Mouse (Mus musculus): ENCODE results near the gene Adamts15.

The Adamts15 gene

DNA sequence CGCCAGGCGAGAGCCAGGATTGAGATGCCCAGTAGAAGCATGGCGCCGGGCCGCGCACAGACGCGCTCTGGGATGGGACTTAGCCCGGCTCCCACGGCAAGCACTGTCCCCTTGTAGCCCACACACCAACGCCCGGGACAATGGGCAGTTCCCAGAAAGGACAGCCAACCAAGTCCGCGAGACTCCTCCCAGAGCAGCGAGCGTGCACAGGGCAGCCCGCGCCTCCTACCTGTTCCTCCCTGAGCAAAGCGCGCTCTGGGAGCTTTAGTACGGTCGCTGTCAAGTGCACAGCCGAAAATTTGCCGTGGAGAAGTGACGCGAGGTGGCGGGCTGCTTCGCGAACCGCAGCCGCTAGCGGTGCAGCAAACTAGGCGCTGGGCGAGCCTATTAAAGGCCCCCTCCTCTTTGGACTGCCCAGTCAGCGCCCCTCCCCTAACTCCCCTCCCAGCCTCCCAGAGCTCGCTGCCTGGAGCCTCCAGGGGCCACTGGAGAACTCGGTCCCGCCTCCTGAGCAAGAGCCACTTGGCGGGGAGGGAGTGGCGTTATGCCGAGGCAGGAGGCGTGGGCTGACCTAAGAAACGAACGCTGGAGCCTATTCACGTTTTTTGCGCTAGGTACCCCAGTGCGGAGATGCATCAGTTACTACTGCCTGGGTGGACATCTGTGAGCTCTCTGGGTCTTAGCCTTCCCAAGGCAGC lies at the start of gene Adamts15:
Gene Adamts15, minus strand, starts transcription at position 256 of the 698 bp plus-strand sequence.
- DNase-seq (ENCODE audit: low spot score), result no peak

GRCm38 (mm10) chr9:30971967-30972366 lies 49.7 kb upstream of the Adamts15 start:
- DNase-seq (ENCODE audit: low spot score), result no peak

DNA sequence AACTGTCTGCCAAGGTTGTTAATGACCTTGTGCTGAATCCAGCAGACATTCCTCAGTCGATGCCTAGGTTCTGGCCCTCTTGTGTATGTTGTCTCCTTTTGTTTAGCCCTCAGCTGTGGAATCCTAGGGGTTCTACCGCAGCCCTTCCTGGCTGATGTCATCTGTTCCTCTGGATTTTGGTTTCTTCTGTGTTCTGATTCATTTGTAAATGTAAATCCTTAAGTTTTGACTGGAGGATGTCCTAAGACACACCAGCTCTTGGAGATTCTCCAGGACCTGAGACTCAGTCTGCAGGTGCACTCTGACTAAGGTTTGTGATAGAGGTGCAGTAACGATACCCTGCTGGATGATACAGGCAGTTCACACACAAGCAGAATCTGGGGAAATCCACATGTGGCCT lies 47.7 kb upstream of the Adamts15 start:
- DNase-seq (ENCODE audit: low spot score), result no peak

DNA sequence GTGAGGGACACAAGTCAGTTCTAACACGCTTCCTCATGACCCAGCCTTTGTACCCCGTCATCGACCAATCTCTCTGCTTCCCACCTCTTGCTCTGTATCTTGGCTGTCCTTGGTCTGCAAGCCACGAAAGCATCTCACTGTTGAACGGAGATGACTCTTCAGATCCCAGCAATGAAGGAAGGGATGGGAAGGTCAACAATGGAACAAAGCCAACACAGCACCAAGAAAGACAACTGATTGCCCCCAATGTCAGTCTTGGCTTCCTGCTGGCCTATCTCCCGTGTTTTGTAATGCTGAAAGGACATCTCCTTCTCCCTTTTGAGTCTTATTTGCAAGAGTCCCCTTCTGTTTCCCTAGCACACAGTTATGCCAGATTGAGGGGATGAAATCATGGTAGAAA lies 45.9 kb upstream of the Adamts15 start:
- no peak for DNase-seq (ENCODE audit: low spot score)

GRCm38 (mm10) chr9:30966881-30967280 lies 44.6 kb upstream of the Adamts15 start:
- DNase-seq (ENCODE audit: low spot score), result no peak

DNA sequence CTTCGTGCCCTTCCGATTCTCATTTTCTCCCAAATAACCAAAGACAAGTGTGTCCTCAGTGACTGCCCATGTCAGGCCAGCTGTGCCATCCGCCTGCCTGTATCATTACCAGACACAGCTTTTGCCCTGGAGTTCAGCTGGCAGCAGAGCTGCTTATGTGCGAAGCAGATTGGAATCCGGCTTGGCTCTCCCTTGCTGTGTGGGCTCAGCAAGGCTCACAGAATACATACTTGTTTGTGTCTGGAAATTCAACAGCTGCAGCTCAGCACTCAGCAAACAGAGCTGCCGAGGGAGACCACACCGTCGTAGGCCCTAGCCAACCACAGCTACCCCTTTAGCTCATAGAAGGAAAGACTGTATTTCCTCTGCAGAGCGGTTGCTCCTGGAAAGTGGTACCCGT lies 42.4 kb upstream of the Adamts15 start:
- peak; percentile 45 for DNase-seq (ENCODE audit: low spot score)

- DNase-seq (ENCODE audit: low spot score), result no peak
Observed at GRCm38 (mm10) chr9:30963780-30964179, 41.5 kb upstream of the Adamts15 start.

DNA sequence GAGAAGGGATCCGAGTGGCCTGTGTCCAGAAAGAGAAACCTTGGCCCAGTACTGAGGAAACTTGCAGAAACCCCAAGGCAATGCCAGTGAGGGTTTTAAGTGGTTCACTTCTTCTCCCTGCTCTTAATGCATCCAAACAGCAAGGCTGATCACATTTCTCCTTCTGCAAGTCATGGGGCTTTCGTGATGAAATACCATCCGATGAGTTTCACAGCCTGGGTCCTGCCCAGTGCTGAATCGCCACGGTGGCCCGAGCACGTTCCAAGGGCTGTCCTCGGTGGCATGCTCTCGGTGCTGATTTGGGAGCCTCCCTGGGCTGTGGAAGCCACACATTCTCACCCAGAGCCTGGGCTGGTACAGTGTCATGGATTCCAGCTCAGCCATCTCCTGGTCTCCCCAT lies 33.0 kb upstream of the Adamts15 start:
- no peak for DNase-seq (ENCODE audit: low spot score)

- no peak for DNase-seq (ENCODE audit: low spot score)
Observed at GRCm38 (mm10) chr9:30953287-30953686, 31.0 kb upstream of the Adamts15 start.

DNA sequence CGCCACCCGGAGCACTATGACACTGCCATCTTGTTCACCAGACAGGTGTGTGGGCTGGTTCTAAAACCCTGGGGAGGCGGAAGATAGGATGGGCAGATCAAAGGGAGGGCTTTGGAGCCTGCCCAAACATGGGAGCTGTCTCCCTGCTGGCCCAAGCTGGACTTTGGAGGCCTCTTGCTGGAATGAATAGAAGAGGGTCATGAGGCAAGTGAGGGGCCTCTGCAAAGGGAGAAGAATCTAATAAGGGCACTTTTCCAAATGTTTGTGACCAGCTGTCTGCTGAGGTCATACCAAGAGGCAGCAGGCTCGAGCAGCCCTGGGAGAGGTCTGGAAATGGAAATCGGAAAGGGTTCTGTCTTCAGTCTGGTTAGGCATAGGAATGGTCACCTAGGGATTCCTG lies 29.2 kb upstream of the Adamts15 start:
- DNase-seq (ENCODE audit: low spot score), result no peak

GRCm38 (mm10) chr9:30950592-30950991 lies 28.3 kb upstream of the Adamts15 start:
- no peak for DNase-seq (ENCODE audit: low spot score)

GRCm38 (mm10) chr9:30949971-30950370 lies 27.7 kb upstream of the Adamts15 start:
- no peak for DNase-seq (ENCODE audit: low spot score)

GRCm38 (mm10) chr9:30949422-30949821 lies 27.2 kb upstream of the Adamts15 start:
- DNase-seq (ENCODE audit: low spot score), result no peak

GRCm38 (mm10) chr9:30945276-30945675 lies 23.0 kb upstream of the Adamts15 start:
- DNase-seq (ENCODE audit: low spot score), result no peak

- DNase-seq (ENCODE audit: low spot score), result no peak
Observed at GRCm38 (mm10) chr9:30944234-30944633, 22.0 kb upstream of the Adamts15 start.

DNA sequence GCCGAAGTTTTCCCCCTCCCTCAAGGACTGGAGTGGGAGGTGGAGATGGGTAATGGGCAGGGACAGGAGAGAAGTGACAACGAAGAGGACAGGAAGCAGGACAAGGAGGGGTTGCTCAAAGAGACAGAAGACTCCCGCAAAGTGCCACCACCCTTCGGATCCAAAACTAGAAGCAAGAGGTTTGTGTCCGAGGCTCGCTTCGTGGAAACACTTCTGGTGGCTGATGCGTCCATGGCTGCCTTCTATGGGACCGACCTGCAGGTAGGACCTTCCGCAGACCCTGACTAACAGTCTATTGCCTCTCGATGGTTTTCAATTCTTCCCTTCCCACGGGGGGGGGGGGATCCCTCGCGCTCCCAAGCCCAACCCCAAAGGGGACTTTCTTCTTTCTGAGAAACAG lies 21.1 kb upstream of the Adamts15 start:
- no peak for DNase-seq (ENCODE audit: low spot score)

GRCm38 (mm10) chr9:30942512-30943313 lies 20.5 kb upstream of the Adamts15 start, which contains the start of gene Adamts8:
Gene Adamts8 (plus strand): TSS chr9:30942562.
- peak; percentile 23 for DNase-seq (ENCODE audit: low spot score)

DNA sequence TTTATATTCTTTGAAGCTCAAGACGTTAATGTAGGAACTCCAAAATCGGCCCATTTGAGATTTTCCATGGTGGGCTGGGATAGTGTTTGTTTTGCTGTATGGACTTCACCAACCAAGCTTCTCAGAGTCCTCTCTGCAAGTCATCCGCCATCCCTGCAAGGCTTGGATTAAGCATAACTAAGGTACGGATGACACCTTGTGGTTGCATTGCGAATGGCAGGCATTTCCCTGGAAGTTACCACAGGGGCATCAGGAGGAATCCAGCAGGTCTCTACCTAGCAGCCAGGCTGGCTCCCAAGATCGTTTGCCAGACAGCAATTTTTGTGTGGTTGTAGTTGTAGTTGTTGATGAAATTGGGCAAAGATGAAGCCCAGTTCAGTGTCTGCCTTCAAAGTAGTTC lies 18.1 kb upstream of the Adamts15 start:
- DNase-seq (ENCODE audit: low spot score), result peak; percentile 92

DNA sequence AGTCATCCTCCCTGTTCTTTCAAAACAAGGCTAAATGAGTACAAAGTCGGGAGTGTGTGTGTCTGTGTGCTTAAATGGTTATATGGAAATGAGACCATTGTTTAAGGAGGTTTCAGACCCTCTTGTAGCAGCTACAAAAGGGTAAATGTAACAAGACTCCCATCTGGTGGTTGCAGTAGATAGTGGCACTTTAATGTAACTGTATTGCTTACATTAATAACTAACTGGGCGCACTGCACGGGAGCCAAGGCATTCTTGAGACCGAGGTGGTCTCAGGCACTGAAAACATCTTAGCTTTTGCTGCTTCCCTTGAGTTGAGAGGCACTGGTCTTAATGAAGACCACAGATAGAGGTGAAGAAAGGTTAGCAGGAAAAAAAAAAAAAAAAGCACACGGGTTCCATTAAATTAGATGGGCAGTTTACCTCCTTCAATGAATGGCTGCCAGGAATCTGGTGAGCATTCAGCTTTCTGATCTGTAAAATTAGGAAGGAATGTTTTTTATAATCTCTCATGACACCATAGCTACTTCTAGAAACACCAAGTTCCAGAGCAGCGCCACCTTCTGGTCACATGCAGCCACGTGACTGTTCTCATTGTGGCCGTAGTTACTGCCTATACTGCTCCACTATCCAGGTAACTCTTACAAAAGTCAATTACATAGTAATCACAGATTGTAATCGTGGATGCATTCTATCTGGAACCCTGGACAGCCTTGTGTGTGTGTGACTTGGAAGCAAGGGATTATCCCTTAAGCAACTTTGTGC lies 14.6 kb upstream of the Adamts15 start:
- DNase-seq (ENCODE audit: low spot score), result peak; percentile 65

DNA sequence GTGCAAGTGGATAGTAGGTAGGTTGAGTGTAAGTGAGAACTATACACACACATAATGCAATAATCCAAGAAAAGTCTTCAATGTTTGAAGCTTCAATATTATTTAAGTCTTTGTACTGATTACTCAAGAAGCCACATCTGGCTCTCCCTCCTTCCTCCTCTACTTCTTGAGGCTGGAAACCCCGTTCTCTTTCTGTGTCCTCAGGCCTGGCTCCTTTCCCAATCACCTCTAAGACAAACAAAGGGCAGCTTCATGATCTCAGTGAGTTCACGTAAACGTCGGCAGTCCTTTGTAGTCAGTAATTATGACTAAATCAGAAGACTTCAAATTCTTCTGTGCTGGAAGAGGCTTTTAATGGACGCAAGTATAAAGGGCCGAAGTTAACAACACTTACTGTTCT lies 12.6 kb upstream of the Adamts15 start:
- DNase-seq (ENCODE audit: low spot score), result no peak

GRCm38 (mm10) chr9:30932346-30932745 lies 10.1 kb upstream of the Adamts15 start:
- no peak for DNase-seq (ENCODE audit: low spot score)

GRCm38 (mm10) chr9:30928759-30929158 lies 6.5 kb upstream of the Adamts15 start:
- DNase-seq (ENCODE audit: low spot score), result no peak

Data from layer of hippocampus, adult 11-12 months (tissue).